Mouse (Mus musculus): ENCODE measurements around the gene Olfr187. TPM values are rescaled to one million over a fixed set of nuclear protein-coding genes. Genes with fewer than 3 reads are reported as not detected.

The Olfr187 gene
- polyA plus RNA-seq (2014; fragmentation: Illumina TruSeq; extraction: RNeasy Lipid Tissue Mini Kit (QIAGEN cat#74804)) = not detected

GRCm38 (mm10) chr16:59039710-59040109, at the start of gene Olfr187:
Olfr187 (minus strand) TSS chr16:59039767.

GRCm38 (mm10) chr16:59077905-59078304, 38.3 kb upstream of the Olfr187 start, which contains the start of gene Olfr190:
Olfr190 (minus strand) TSS chr16:59078005.

GRCm38 (mm10) chr16:59030191-59030590, 9.4 kb downstream of the Olfr187 start, which contains the start of gene Olfr186:
Olfr186 (minus strand) TSS chr16:59030291.

DNA sequence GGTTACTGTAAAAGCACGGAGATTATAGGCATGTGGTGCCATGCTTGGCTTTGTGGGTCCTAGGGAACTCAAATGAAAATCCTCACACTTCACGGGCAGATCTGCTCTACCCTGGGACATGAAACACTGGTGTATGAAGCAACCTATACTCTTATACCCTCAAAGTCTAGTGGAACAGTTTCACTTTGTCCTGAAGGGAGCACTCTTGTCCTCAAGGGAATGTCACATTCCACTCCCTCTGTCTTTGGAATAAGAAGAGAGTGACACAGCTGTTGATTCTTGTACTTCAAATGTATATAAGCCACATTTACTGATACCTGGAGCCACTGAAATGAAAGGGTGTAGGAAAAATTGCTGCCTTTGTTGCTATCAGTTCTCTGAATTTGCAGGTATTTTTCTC, 44.5 kb downstream of the Olfr187 start, which contains the start of gene Olfr183:
Gene Olfr183, plus strand, starts transcription at position 301 of the 400 bp plus-strand sequence.

Other genes with a start within 250 kb of the Olfr187 start
- not detected for gene Olfr173, start 239.5 kb downstream of the Olfr187 start, polyA plus RNA-seq (2014; fragmentation: Illumina TruSeq; extraction: RNeasy Lipid Tissue Mini Kit (QIAGEN cat#74804))
- gene Olfr175-ps1, start 213.0 kb downstream of the Olfr187 start, polyA plus RNA-seq (2014; fragmentation: Illumina TruSeq; extraction: RNeasy Lipid Tissue Mini Kit (QIAGEN cat#74804)) = not detected
- gene Olfr177, start 165.0 kb downstream of the Olfr187 start, polyA plus RNA-seq (2014; fragmentation: Illumina TruSeq; extraction: RNeasy Lipid Tissue Mini Kit (QIAGEN cat#74804)) = not detected
- not detected for gene Olfr178, start 147.7 kb downstream of the Olfr187 start, polyA plus RNA-seq (2014; fragmentation: Illumina TruSeq; extraction: RNeasy Lipid Tissue Mini Kit (QIAGEN cat#74804))
- not detected for gene Olfr181, start 111.0 kb downstream of the Olfr187 start, polyA plus RNA-seq (2014; fragmentation: Illumina TruSeq; extraction: RNeasy Lipid Tissue Mini Kit (QIAGEN cat#74804))
- gene Olfr180, start 110.4 kb downstream of the Olfr187 start, polyA plus RNA-seq (2014; fragmentation: Illumina TruSeq; extraction: RNeasy Lipid Tissue Mini Kit (QIAGEN cat#74804)) = not detected
- gene Olfr183, start 44.4 kb downstream of the Olfr187 start, polyA plus RNA-seq (2014; fragmentation: Illumina TruSeq; extraction: RNeasy Lipid Tissue Mini Kit (QIAGEN cat#74804)) = not detected
- gene Olfr186, start 9.5 kb downstream of the Olfr187 start, polyA plus RNA-seq (2014; fragmentation: Illumina TruSeq; extraction: RNeasy Lipid Tissue Mini Kit (QIAGEN cat#74804)) = not detected
- not detected for gene Olfr190, start 38.2 kb upstream of the Olfr187 start, polyA plus RNA-seq (2014; fragmentation: Illumina TruSeq; extraction: RNeasy Lipid Tissue Mini Kit (QIAGEN cat#74804))
- gene Olfr191, start 50.1 kb upstream of the Olfr187 start, polyA plus RNA-seq (2014; fragmentation: Illumina TruSeq; extraction: RNeasy Lipid Tissue Mini Kit (QIAGEN cat#74804)) = not detected
- gene Olfr193, start 72.1 kb upstream of the Olfr187 start, polyA plus RNA-seq (2014; fragmentation: Illumina TruSeq; extraction: RNeasy Lipid Tissue Mini Kit (QIAGEN cat#74804)) = not detected
- not detected for gene Olfr194, start 81.3 kb upstream of the Olfr187 start, polyA plus RNA-seq (2014; fragmentation: Illumina TruSeq; extraction: RNeasy Lipid Tissue Mini Kit (QIAGEN cat#74804))
- not detected for gene Olfr195, start 107.3 kb upstream of the Olfr187 start, polyA plus RNA-seq (2014; fragmentation: Illumina TruSeq; extraction: RNeasy Lipid Tissue Mini Kit (QIAGEN cat#74804))
- not detected for gene Olfr196, start 130.7 kb upstream of the Olfr187 start, polyA plus RNA-seq (2014; fragmentation: Illumina TruSeq; extraction: RNeasy Lipid Tissue Mini Kit (QIAGEN cat#74804))
- gene Olfr198, start 163.8 kb upstream of the Olfr187 start, polyA plus RNA-seq (2014; fragmentation: Illumina TruSeq; extraction: RNeasy Lipid Tissue Mini Kit (QIAGEN cat#74804)) = not detected
- not detected for gene Olfr199, start 180.0 kb upstream of the Olfr187 start, polyA plus RNA-seq (2014; fragmentation: Illumina TruSeq; extraction: RNeasy Lipid Tissue Mini Kit (QIAGEN cat#74804))
- gene Olfr201, start 232.9 kb upstream of the Olfr187 start, polyA plus RNA-seq (2014; fragmentation: Illumina TruSeq; extraction: RNeasy Lipid Tissue Mini Kit (QIAGEN cat#74804)) = not detected
- gene Olfr202, start 247.0 kb upstream of the Olfr187 start, polyA plus RNA-seq (2014; fragmentation: Illumina TruSeq; extraction: RNeasy Lipid Tissue Mini Kit (QIAGEN cat#74804)) = not detected